Mouse (Mus musculus): ENCODE data around the gene Eral1.
"Not testable (repeated sequence)": the region's sequence is repeated elsewhere in the genome, so short reads cannot be mapped to it uniquely, and the experiment has no call there.

Eral1 gene

DNA sequence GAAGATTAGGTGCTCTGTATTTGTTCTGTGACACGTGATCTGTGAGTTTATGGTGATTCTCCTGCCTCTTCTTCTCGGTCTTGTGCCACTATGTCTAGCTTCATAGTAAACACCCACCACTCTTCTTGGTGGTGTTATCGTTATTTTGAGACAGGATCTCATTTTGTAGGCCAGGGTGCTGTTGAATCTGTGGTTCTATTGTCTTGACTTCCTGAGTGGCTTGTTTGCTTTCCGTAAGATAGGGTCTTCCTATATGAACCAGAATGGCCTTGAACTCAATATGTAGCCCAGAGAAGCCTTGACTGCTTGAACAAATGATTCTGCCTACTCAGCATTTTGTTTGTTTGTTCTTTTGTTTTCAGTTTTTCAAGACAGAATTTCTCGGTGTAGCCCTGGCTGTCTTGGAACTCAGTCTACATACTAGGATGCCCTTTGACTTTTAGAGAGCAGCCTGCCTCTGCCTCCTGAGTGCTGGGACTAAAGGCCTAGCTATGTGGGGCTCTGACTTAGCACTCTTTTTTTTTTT lies 7.6 kb upstream of the Eral1 start:
- DNase-seq (ENCODE audit: extremely low read depth, low read depth) = no peak

DNA sequence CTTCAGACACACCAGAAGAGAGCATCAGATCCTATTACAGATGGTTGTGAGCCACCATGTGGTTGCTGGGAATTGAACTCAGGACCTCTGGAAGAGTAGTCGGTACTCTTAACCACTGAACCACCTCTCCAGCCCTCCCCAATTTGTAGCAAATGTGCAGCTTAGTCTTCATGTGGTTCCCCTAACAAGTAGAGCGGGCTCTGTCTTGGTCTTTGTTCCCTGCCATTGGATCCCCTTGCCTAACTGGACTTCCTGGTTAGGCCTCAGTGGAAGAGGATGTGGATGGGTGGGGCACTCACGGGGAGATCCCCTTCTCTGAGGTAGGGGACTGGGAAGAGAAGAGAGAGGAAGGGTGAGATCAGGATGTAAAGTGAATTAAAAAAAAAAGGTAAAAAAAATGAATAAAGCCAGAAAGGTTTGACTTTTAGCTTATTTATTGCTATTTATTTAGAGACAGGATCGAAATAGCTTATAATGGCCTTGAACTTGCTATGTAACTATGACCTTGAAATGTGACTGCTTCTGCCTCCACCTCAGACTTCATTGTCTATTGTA lies 6.8 kb upstream of the Eral1 start:
- DNase-seq (ENCODE audit: extremely low read depth, low read depth) = no peak

DNA sequence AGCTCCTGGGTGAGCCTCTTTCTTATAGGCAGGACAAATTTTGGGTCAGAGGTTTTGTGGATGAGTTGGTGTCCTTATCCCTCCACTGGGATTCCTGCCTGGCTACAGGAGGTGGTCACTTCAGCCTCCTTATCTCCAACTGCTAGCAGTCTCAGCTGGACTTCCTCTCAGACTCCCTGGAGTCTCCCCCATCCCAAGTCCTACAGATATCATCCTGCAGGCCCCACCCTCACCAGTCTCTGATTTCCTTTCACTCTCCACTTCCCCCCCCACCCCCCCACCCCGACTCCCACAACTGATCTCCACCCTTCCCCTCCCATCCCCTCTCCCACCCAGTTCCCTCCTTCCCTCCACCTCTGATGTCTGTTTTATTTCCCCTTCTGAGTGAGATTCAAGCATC lies 3.4 kb upstream of the Eral1 start:
- DNase-seq (ENCODE audit: extremely low read depth, low read depth) = no peak

DNA sequence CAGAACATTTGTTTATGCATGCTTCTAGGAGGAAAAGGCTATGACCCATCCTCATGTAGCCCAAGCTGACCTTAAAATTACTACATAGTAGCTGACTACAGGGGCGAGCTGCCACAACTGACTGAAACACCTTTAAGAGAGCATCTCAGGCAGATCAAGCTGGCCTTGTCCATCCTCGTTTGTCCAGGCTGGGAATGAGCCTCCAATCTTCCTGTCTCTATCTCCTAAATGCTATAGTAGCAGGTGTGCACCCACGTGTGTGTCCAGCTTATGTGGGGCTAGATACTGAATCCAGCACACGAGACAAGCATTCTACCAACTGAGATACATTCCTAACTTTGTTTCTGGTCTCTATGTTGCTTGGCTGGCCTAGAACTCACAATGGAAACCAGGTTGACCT lies 5.5 kb downstream of the Eral1 start:
- no peak for DNase-seq (ENCODE audit: extremely low read depth, low read depth)

DNA sequence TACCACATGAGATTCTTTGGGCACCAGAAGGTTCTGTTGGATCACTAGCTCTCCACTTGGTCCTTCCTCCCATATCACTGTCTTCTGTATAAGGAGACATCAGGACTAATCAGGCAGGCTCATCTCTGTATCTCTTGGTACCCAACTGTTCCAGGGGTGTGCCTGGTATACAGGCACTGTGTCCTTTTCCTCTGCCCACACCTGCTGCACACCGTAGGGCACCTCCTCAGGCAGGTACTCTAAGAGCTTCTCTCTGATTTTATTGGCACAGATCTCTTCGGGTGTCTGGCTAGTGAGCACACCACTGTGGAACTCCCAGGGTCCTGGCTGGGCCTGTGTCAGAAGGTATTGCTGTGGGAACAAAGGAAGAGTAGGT lies 5.9 kb downstream of the Eral1 start:
- DNase-seq (ENCODE audit: extremely low read depth, low read depth) = no peak

DNA sequence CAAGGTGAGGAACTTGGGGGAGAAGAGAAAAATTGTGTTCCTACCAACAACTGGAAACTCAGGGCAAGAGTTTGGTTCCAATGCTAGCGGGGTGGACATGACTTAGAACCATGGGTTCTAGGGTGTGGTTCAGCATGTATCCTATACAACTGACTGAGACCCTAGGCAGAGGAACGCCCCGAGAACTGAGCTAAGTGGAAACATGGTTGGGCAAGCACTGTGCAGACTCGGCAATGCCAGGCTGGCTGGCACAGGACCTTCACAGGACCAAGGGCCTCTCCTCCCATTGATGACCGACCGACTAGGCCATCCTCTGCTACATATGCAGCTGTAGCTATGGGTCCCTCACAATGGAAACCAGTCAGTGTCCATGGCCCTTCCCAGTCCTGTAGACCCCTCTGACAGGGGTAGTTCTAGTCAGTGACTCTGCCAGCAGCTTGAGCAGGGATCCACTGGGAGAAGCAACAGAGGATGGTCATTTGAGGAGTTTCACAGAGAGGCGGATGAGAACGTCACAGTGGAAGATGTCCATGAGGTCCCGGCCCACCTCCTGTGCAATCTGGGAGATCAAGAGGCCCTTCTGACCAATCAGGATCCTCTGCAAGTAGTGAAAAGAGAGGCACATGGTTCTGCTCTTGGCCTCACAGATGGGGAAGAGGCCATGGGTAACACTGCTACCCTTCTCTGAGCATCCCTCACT lies 6.5 kb downstream of the Eral1 start:
- DNase-seq (ENCODE audit: extremely low read depth, low read depth) = no peak

DNA sequence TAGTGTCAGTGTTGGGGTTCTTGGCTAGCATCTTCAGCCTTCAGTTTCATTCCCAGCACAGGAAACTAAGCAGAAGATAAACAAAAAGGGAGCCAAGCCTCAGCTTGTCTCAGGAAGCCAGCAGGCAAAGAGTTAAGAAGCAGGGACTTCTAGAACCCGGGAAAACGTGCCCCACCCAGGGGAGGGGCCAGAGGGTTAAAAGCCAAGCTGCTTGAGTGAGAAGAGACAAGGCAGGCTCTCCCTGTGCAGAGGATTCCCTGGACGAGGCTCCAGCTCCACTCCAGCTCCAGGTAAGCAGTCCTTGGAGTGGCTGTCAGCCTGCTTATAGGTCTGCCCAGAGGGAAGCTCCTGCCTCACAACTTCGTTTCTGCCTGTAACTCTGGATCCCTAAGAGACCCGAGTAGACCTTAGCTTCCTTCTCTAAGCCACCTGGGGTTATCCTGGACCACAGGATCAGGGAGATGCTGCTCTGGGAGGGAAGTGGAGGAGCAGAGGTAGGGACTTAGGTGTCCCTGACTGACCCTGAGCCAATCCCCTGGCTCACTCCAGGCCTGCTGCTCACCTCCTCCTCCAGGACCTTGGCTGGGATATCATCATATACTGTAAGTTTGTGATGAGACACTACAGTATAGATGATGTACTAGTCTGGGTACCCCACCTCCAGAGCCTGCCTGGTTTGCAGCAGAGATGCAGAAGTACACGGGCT lies 7.6 kb downstream of the Eral1 start:
- peak; percentile 51 for DNase-seq (ENCODE audit: extremely low read depth, low read depth)

DNA sequence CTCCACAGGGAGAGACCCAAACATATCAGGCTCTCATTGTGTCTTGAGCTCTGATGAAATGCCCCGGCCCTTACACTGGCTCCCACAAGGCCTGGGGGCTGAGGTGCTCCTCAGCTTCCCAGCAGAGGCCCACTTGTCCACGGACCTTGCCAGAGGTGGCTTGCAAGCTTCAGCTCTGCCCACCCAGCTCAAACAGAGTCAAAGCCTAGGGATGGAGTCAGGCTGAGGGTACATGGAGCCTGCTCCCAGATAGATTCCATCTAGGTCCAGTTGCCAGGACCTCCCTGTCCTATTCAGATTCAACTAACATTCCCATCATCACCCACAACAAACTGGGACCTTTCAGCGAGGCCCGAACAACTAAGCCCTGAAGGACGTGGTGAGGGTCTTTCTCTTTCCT lies 8.2 kb downstream of the Eral1 start:
- no peak for DNase-seq (ENCODE audit: extremely low read depth, low read depth)

DNA sequence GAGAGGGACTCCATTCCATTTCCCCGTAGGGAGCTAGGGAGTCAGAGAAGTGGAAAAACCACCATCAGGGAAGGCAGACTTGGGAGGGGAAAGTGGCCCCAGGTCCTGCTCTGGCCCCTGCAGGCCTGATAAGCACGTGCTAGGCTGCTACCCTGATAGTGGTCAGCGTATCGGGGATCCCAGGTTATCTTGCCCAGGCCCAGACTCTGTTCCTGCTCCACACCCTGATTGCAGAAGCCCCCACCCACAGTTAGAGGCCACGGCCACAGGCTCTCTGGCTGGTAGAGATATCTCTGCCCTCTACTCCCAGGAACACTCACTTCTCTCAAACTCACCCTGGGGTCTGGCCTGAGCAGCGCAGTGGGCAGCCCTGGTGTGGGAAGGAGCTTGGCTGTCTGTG lies 10.5 kb downstream of the Eral1 start:
- DNase-seq (ENCODE audit: extremely low read depth, low read depth) = peak; percentile 78

DNA sequence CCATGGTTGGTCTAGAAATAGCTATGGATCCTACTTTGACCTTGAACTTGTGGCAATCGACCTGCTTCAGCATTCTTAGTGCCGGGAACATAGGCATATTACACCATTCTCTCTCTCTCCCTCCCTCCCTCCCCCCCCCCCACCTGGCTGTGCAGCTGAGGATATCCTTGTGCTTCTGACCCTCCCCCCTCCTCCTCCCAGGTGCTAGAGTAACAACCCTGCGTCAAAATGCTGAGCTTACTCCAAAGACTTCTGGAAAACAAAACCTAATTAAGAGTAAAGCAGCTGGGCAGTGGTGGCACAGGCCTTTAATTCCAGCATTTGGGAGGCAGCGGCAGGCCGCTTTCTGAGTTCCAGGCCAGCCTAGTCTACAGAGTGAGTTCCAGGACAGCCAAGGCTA lies 11.1 kb downstream of the Eral1 start:
- DNase-seq (ENCODE audit: extremely low read depth, low read depth) = no peak

DNA sequence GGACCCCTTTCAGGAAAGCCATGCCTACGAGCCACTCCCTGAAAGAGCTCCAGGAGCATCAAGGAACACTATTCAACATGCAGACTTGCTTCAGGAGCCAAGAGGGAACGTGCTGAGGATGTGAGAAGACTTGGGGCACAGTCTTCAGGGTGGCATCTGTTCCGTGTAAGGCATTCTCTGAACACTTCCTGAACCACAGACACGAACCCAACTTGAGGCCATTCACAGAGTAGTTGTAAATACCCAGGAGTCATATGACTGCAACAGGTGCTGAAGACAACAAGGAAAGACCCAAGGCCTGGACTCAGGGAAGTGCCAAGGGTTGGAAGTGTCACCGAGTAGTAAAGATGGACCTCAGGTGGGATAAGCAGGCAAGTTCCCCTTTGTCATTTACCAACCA lies 12.6 kb downstream of the Eral1 start:
- DNase-seq (ENCODE audit: extremely low read depth, low read depth) = no peak

DNA sequence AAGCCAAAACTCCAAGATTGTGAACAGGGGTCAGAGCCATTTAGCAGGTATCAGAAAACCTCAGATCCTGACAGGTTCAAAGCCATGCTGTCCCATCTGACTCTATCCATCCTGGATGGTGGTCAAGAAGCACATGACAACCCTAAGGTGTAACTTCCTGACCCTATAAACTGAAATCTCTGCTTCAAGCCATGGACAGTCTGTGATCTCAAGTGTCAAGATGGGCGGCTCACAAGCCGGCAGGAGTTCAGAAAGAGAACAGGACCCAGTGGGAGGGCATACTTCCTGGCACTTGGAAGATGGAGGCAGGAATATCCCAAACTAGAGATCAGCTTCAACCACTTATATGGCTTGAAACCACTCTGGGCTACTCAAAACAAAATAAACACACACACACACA lies 13.5 kb downstream of the Eral1 start:
- DNase-seq (ENCODE audit: extremely low read depth, low read depth) = no peak

DNA sequence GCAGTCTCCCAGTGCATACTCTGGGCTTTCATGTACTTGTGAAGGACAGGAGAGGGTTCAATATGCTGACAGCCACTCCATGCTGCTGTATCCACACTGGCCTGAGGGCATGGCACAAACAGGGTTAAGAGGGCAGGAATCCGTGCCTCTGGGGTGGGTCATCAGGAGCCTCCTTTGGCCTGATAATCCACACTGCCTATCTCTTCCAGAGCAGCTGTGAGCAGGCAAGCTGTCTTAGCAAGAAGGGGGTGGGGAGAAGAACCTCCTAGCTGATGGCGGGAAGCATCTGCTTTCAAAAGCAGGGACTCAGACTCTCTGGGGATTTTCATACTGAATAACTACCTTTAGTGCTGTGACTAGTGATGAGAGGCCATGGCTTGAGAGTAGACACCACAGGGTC lies 14.3 kb downstream of the Eral1 start:
- no peak for DNase-seq (ENCODE audit: extremely low read depth, low read depth)

DNA sequence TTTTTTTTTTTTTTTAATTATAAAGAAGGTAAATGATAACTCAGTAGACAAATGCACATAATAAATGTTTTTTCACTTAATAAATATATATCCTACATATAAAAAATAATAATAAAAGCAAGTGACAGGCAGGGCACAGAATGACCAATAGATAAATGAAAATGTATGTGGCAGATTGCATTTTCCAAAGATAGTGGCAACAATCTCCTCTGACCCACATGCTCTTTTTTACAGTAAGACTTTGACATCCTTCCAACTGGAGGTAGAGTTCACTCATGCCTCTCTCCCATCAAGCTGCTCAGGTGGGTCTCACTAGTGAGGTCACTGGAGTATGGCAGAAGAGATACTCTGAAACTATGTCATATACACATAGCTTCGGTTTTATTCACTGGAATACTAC lies 17.6 kb downstream of the Eral1 start:
- DNase-seq (ENCODE audit: extremely low read depth, low read depth) = no peak

DNA sequence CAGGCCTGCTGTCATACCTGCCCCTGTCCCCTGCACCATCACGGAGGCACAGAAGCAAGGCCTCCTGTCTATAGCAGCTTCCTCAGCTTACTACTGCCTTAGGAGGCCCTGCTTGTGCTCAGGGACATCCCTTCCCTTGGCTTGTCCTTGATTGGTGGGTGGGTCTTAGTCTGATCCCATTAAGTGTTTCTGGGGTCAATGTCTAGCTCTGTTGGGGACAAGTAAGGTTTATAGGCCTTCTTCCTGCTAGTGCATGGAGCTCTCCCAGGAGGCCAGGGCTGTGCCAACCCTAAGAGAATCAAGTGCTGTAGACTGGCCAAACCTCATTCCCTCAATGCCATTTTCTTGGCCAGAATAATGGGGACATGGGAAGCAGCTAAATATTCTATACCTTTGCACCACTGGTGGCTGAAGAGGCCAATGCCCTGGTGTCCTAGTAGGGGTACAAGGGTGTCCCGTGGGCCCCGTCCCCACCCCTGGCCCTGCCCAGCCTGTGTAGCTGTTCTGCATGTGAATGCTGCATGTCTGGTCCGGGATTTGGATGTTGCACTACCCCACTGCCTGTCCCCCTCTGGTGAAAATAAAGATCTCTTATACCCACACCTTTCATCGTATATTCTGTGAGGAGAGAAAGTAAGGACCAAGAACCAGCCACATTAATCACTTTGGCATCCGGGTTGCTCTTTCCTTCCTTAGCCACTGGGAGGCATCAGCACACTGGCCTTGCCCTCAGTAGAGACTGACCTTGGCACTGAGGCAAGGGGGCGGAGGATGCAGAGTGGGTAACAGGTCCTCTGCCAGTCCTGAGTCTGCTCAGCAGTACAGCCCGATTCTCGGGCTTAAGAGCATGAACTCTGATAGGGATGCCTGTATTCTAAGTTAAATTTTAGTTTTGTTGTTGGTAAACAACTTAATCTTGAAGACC lies 20.1 kb downstream of the Eral1 start:
- no peak for DNase-seq (ENCODE audit: extremely low read depth, low read depth)

DNA sequence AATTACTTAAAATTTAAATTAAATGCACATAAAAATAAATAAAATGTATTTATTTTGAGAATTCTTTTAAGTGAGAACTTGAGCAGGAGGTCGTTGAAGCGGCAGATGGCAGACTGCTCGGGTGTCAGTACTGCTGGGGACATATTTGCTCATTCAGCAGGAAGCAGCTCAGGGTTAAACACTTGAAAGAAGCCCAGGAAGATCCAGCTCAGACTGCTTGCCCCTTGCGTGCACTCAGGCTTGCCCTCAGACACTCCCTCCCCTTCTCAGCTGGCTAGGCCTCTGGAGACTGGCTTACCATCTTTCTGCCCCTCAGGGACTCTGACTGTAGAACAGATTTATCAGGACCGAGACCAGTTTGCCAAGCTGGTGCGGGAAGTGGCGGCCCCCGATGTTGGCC lies 23.2 kb downstream of the Eral1 start:
- no peak for DNase-seq (ENCODE audit: extremely low read depth, low read depth)

DNA sequence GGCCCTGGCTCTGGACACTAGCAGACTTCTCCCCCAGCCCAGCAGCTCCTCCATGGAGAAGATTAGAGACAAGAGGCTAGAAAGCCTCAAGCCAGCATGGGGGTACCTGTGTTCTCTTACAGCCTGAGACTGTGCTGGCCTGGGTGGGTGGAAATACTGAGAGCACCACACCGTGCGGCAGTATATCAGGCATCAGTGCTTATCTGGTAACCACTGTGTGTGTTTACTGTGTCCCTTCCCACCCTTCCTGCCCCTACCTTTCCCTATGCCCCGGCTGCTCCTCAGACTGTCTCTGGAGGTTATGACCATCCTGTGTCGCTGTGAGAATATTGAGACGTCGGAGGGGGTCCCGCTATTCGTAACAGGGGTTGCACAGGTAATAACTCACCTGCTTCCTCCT lies 27.1 kb downstream of the Eral1 start:
- no peak for DNase-seq (ENCODE audit: extremely low read depth, low read depth)

DNA sequence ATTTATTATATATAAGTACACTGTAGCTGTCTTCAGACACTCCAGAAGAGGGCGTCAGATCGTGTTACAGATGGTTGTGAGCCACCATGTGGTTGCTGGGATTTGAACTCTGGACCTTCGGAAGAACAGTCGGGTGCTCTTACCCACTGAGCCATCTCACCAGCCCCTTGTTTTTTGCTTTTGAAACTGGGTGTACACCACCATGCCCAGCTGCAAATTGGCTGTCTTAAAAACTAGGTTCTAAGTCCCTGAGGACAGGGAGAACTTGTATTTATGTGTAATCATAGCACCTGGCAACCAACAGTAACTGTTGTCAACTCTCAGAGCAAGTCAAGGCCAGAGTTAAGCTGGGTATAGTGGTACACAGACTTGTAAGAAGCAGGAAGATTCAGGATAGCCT lies 31.5 kb downstream of the Eral1 start:
- not testable (repeated sequence) for DNase-seq (ENCODE audit: extremely low read depth, low read depth)

DNA sequence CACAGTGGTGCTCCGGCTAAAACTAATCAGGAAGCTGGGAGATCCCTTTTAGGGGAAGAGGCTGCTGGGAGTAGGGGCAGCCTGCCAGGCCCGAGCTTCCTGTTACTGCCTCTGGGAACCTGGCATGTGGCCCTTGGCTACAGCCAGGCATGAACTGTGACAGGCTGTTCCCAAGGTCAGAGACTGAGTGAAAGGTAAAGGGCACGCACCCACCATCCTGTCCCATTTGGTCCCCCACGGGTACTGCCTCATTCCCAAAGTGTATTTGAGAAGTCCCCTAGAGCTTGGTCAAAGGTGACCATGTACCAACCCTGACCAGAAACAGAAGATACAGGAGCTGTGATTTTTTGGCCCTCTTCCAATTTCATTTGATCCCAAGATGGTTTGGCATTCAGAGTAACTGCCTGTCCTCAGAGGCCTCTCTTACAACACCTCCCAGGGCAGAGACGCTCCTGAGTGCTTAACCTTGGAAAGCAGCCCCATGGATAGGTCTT lies 35.4 kb downstream of the Eral1 start:
- DNase-seq (ENCODE audit: extremely low read depth, low read depth) = no peak

DNA sequence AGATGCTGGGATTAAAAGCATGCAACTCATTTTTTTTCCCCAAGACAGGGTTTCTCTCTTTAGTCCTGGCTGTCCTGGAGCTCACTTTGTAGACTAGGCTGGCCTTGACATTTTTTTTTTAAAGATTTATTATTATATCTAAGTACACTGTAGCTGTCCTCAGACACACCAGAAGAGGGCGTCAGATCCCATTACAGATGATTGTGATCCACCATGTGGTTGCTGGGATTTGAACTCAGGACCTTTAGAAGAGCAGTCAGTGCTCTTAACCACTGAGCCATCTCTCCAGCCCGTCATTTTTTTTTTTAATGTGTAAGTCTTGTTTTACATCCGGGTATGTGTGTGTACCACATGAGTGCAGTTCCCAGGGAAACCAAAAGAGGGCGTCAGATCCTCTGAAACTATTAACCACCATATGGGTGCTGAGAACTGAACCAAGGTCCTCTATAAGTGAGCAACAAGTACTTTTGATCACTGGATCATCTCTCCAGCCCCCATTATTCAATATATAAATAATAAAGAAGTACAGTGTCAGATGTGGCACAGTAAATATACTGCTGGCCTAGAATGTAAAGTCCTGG lies 37.8 kb downstream of the Eral1 start:
- not testable (repeated sequence) for DNase-seq (ENCODE audit: extremely low read depth, low read depth)

DNA sequence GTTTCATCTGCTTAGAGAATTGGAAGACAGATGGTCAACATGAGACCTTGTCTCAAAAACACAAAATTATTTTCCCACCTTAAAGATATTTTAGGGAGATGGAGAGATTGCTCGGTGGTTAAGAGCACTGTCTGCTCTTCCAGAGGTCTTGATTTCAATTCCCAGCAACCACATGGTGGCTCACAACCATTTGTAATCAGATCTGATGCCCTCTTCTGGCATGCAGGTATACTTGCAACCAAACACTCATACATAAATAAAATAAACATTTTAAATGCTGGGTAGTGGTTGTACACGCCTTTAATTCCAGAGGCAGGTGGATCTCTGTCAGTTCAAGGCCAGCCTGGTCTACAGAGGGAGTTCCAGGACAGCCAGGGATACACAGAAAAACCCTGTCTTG lies 39.3 kb downstream of the Eral1 start:
- DNase-seq (ENCODE audit: extremely low read depth, low read depth) = no peak
